Mouse (Mus musculus): ENCODE results near the gene March1. TPM values are rescaled to one million over a fixed set of nuclear protein-coding genes. Genes with fewer than 3 reads are reported as not detected.

Gene March1
- polyA plus RNA-seq, 1 experiment from 2014 or later, result 0.65 TPM

DNA sequence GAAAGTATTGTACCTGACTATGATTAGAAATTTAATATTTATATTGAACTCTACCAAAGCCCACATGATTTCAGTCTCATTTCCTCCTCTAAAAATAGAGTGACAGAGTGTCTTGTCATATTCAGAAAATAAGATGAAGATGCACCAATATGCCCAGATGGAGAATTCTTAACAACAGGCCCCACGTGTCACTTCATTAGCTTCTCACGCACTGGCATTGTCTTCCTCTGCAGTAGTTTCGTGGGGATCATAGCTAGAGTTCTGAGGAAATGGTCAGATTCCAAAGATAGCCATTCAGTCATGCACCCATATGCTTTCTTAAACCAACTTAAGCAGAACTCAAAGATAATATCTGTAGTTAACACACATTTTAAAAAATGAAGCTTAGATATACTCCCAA is 582.5 kb downstream of the March1 start:
- no peaks in the 10 kb centered on the region for H3K9me3 ChIP-seq
- H3K9ac ChIP-seq, result no peak overlapping the region
- no peaks in the 10 kb centered on the region for H3K4me1 ChIP-seq
- no peak for ATAC-seq (ENCODE audit: low FRiP score, low read depth)
- H3K4me3 ChIP-seq, result no peak overlapping the region
- H3K4me2 ChIP-seq (replicated peaks), result no peak overlapping the region
- WGBS, result 90% methylated on average over 3 of the region's 3 CpGs
- no peaks in the 10 kb centered on the region for H3K27me3 ChIP-seq
- H3K27ac ChIP-seq, result no peak overlapping the region
- no peaks in the 10 kb centered on the region for H3K36me3 ChIP-seq

DNA sequence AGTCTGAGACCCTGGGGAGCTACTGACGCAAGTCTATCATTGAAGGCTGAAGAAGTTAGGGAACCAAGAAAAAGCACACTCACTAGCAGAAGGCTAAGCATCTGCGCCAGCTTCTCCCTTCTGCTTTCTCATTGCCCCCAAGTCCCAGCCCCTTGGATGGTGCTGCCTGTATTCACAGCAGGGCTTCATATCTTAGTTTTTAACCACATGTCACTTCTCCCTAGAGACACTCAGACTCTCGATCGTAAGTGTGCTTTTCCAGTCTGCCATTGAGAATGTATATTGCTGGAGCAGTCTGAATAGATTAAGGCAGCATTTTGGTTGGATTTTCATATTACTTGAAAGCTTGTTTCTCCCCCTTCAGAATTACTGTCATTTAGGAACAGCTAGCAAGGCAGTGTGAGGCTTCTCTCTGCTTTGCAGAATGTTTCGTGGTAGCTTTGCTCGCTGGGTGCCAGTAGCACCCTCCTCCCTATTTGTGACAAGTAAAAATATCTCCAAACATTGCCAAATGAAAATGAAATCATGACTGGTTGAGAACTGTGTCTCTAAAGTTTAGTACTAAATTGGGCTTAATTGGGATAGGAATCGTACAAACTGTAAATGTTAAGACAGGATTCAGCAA is 586.2 kb downstream of the March1 start:
- Histone ChIP-seq H3K4me2 (replicated peaks) (no peak overlapping the region), H3K9me3 (no peaks in the 10 kb centered on the region), H3K9ac (no peak overlapping the region), H3K27me3 (no peaks in the 10 kb centered on the region), H3K4me1 (no peaks in the 10 kb centered on the region), H3K27ac (no peak overlapping the region), H3K36me3 (no peaks in the 10 kb centered on the region), H3K4me3 (no peak overlapping the region)
- no peak for ATAC-seq (ENCODE audit: low FRiP score, low read depth)
- WGBS, result 86% methylated on average over 7 of the region's 7 CpGs

DNA sequence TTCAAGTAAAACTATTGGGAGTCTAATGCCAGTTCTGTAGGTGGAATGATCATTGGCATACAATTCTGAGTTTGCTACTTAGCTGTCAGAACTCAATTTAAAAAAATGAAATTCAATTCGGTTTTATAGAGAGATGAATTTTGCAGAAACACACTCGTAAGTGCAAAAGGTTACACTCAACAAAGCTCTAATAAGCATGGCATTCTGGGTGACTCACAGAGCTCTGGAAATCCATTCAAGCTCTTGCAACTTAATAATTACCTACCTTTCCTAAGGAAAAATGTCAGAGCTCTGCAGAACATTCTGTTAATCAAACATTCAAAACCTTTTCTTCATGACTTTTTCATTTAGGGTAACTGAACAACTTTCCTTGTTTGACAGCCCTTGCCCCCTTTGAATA is 591.9 kb downstream of the March1 start:
- Histone ChIP-seq H3K27ac (no peak overlapping the region), H3K4me2 (replicated peaks) (no peak overlapping the region), H3K9ac (no peak overlapping the region), H3K9me3 (no peaks in the 10 kb centered on the region), H3K4me1 (no peaks in the 10 kb centered on the region), H3K4me3 (no peak overlapping the region), H3K27me3 (no peaks in the 10 kb centered on the region), H3K36me3 (no peaks in the 10 kb centered on the region)
- no peak for ATAC-seq (ENCODE audit: low FRiP score, low read depth)
- 50% methylated on average over 2 of the region's 2 CpGs for WGBS

DNA sequence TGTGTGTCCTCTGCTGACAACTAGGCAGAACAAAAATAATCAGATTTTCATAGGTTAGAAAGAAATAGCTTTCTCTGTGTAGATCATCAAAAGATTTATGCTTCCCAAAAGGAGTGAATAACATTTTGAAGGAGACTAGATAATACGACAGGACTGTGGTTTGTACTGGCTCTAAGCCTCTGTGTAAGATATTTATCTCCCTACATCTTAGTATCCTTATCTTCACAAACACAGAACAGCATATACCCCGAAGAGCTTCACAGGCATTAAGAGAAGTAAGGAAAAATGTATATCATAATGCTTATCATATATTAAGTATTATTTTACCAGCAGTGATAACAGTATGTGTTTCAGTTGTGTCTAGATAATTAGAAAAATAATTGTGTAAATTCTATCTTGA is 592.6 kb downstream of the March1 start:
- no peaks in the 10 kb centered on the region for H3K9me3 ChIP-seq
- no peak overlapping the region for H3K4me2 ChIP-seq (replicated peaks)
- ATAC-seq (ENCODE audit: low FRiP score, low read depth), result no peak
- no peak overlapping the region for H3K9ac ChIP-seq
- 80% methylated on average over 2 of the region's 2 CpGs for WGBS
- H3K27ac ChIP-seq, result no peak overlapping the region
- H3K4me1 ChIP-seq, result no peaks in the 10 kb centered on the region
- no peaks in the 10 kb centered on the region for H3K36me3 ChIP-seq
- no peaks in the 10 kb centered on the region for H3K27me3 ChIP-seq
- no peak overlapping the region for H3K4me3 ChIP-seq

DNA sequence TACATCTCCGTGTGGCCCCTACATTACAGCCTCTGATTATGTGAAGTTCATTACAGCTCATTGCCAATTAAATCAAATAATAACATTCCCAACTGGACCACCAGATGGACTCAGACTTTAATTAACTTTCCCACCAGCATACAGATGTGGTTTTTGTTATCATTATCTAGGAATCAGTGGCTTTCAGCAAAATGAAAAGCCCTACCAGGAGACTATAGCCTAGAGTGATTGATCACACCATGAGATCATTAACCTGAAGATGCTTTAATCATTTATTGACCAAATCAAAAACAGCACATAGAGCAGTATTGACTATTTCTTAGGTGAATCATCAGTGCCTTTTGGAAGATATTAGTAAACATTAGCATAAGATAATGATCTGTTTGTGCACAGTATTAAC is 602.3 kb downstream of the March1 start:
- no peak for ATAC-seq (ENCODE audit: low FRiP score, low read depth)
- 51% methylated on average over 1 of the region's 1 CpGs for WGBS
- no peaks in the 10 kb centered on the region for H3K27me3 ChIP-seq
- H3K9me3 ChIP-seq, result no peaks in the 10 kb centered on the region
- H3K27ac ChIP-seq, result no peak overlapping the region
- H3K36me3 ChIP-seq, result no peaks in the 10 kb centered on the region
- no peak overlapping the region for H3K4me3 ChIP-seq
- H3K4me2 ChIP-seq (replicated peaks), result no peak overlapping the region
- no peaks in the 10 kb centered on the region for H3K4me1 ChIP-seq
- H3K9ac ChIP-seq, result no peak overlapping the region

DNA sequence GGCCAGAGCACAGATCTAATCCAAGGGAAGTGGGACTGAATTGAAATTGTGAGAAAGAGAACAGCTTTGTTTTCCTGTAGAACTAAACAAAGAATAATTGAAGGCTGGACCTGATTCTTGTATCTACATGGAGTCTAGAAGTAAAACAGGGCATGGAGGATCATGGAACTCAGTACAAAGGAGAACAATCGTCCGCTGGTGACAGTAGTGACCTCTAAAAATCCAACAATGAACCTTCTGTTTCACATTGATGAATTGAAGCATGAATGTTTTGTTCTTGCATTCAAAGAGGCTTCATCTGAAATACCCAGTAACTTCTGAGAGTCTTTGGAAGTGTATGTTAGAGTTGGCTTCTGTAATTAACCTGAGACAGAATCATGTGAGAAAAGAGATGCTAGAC is 612.2 kb downstream of the March1 start:
- H3K4me1 ChIP-seq, result no peaks in the 10 kb centered on the region
- no peaks in the 10 kb centered on the region for H3K27me3 ChIP-seq
- no peaks in the 10 kb centered on the region for H3K9me3 ChIP-seq
- no peak overlapping the region for H3K9ac ChIP-seq
- H3K4me3 ChIP-seq, result no peak overlapping the region
- no peaks in the 10 kb centered on the region for H3K36me3 ChIP-seq
- 85% methylated on average over 2 of the region's 2 CpGs for WGBS
- no peak overlapping the region for H3K27ac ChIP-seq
- ATAC-seq (ENCODE audit: low FRiP score, low read depth), result no peak
- no peak overlapping the region for H3K4me2 ChIP-seq (replicated peaks)

DNA sequence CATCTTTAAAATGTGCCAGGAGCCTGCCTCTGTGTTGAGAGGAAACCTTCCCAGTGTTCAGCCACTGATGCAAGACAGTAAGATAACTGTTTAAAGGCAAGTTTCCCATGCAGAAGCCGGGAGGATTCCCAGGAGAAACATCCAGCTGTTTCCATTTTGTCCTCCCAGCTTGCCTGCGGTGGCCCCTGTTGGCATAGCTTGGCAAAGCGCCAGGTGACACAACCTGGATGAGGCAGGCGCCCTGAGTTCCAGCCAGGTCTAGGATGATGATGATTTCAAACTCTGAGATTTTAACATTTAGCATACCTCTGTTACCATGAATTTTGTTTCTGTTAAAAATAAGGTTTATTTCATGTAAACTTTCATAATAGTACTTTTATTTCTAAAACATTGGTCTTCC is 651.8 kb downstream of the March1 start:
- H3K4me3 ChIP-seq, result no peak overlapping the region
- H3K27ac ChIP-seq, result no peak overlapping the region
- 61% methylated on average over 4 of the region's 4 CpGs for WGBS
- H3K36me3 ChIP-seq, result no peaks in the 10 kb centered on the region
- H3K4me1 ChIP-seq, result no peaks in the 10 kb centered on the region
- no peaks in the 10 kb centered on the region for H3K9me3 ChIP-seq
- no peak for ATAC-seq (ENCODE audit: low FRiP score, low read depth)
- H3K9ac ChIP-seq, result no peak overlapping the region
- no peak overlapping the region for H3K4me2 ChIP-seq (replicated peaks)
- no peaks in the 10 kb centered on the region for H3K27me3 ChIP-seq

DNA sequence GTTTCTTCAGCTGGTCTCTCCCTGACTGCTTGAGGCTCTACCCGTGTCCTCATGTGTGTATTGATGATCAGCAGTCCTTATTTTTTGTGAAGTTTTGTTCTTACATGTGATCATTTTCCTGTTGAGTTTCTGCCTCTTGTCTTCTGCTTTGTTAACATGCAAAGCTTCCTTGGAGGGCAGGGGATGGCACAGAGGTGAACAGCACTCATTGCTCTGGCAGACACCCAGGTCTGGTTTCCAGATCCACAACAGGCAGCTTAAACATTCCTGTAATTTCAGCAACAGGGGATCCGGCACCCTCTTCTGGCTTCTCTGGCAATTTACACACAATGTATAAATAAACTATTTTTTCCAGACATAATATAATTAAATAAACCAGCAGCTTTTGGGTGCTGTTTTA is 652.4 kb downstream of the March1 start:
- WGBS, result 79% methylated on average over 2 of the region's 2 CpGs

DNA sequence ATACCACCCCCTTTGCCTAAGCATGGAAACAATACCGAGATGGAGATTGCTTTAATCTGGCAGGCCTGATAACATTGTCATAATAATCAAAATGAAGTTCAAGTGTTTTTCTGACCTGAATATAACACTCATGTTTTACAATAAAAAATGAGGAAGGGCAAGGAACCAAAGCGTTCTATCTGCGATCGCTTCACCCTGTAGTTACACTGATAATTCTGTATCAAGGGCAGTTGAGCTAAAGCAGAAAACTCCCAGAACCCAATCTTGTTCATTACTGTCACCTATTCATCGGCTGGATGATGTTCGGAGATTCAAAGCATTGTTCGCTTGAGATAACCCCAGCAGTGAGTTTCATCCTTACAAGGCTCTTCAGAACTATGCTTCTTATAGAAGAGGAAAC is 700.1 kb downstream of the March1 start:
- Histone ChIP-seq H3K4me2 (replicated peaks) (no peak overlapping the region), H3K27me3 (no peaks in the 10 kb centered on the region), H3K27ac (no peak overlapping the region), H3K9me3 (no peaks in the 10 kb centered on the region), H3K4me3 (no peak overlapping the region), H3K36me3 (no peaks in the 10 kb centered on the region), H3K9ac (no peak overlapping the region), H3K4me1 (no peaks in the 10 kb centered on the region)
- ATAC-seq (ENCODE audit: low FRiP score, low read depth), result no peak
- 91% methylated on average over 7 of the region's 7 CpGs for WGBS

More for the DNA sequence above, 652.4 kb downstream of the March1 start:
- H3K4me1 ChIP-seq, result no peaks in the 10 kb centered on the region
- no peaks in the 10 kb centered on the region for H3K9me3 ChIP-seq
- H3K9ac ChIP-seq, result no peak overlapping the region
- ATAC-seq (ENCODE audit: low FRiP score, low read depth), result no peak
- H3K27me3 ChIP-seq, result no peaks in the 10 kb centered on the region
- no peak overlapping the region for H3K4me3 ChIP-seq
- no peaks in the 10 kb centered on the region for H3K36me3 ChIP-seq
- no peak overlapping the region for H3K4me2 ChIP-seq (replicated peaks)
- H3K27ac ChIP-seq, result no peak overlapping the region

DNA sequence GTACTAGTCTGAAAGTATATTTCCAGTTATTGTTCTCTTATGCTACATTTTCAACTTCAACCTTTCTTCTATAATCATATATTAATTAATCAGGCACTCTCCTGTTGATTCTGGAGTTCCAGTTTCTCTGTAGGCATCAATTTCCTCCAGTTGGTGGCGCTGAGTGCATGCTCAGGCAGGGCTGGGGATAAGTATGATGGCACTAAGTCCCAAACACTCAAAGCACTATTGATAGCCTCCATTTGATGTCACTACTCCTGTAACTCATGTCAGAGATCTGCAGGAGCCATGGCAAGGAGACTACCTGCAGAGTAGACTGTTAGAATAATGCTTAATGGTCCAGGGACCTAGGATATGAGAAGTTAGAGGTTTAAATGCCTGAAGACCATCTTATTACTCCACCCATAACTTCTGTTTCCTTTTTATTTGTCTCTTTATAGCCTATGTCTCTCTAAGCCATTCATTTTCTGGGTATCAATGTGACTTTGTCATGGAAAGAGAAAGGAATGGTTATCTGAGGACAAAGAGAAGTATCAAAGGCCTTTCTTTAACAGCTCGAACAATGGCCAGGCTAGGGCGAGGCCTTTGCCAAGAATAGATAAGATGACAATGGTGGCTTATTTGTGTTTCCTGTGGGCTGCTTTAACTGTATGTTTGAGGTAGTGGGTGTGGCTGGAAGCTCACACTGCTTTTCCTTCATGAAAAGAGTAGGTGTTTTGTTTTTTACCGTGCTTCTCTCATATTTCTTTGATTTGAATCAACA is 705.5 kb downstream of the March1 start:
- no peak overlapping the region for H3K4me3 ChIP-seq
- WGBS, result 68% methylated on average over 4 of the region's 4 CpGs
- no peak overlapping the region for H3K4me2 ChIP-seq (replicated peaks)
- H3K27me3 ChIP-seq, result no peaks in the 10 kb centered on the region
- H3K36me3 ChIP-seq, result no peaks in the 10 kb centered on the region
- H3K27ac ChIP-seq, result no peak overlapping the region
- H3K9ac ChIP-seq, result no peak overlapping the region
- ATAC-seq (ENCODE audit: low FRiP score, low read depth), result no peak
- no peaks in the 10 kb centered on the region for H3K9me3 ChIP-seq
- no peaks in the 10 kb centered on the region for H3K4me1 ChIP-seq

DNA sequence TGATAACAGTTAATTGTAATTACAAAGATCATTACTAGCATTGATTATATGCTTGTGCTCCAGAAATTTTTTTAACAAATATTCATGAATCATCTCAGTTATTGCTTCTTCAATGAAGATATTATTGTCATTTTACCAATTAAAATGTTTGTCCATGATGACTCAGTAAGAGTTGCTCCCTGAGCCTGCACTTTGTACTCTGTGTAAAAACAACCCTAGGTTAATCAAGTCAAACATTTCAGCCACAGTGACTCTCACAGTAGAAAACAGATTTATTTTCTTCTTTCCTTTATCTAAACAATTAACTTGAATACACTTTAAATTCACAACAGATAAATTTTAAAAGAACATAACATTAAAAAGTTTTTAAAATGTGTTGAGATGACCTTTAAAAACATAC is 708.7 kb downstream of the March1 start:
- Histone ChIP-seq H3K36me3 (no peaks in the 10 kb centered on the region), H3K9me3 (no peaks in the 10 kb centered on the region), H3K27ac (no peak overlapping the region), H3K9ac (no peak overlapping the region), H3K4me3 (no peak overlapping the region), H3K4me1 (no peaks in the 10 kb centered on the region), H3K4me2 (replicated peaks) (no peak overlapping the region), H3K27me3 (no peaks in the 10 kb centered on the region)
- ATAC-seq (ENCODE audit: low FRiP score, low read depth), result no peak

DNA sequence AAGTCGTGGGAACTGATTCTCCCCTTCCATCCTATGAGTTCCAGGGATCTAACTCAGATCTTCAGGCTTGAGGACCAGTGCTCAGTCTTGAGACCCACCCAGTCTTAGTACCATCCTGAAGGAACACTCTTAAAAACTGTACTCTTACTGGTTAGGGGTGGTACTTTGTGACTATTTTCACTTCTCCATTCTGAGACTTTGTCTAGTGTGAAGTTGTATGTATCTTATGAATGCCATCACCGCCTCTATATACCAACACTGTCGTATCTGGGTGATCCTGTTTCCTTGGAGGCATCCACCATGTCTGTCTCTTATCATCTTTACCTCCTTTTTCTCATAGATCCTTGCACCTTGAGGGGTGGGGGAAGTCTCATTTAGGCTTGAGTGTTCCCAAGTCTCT is 714.5 kb downstream of the March1 start:
- no peaks in the 10 kb centered on the region for H3K9me3 ChIP-seq
- H3K36me3 ChIP-seq, result no peaks in the 10 kb centered on the region
- no peak overlapping the region for H3K9ac ChIP-seq
- H3K4me2 ChIP-seq (replicated peaks), result no peak overlapping the region
- no peaks in the 10 kb centered on the region for H3K27me3 ChIP-seq
- ATAC-seq (ENCODE audit: low FRiP score, low read depth), result no peak
- 79% methylated on average over 3 of the region's 3 CpGs for WGBS
- H3K4me3 ChIP-seq, result no peak overlapping the region
- H3K27ac ChIP-seq, result no peak overlapping the region
- no peaks in the 10 kb centered on the region for H3K4me1 ChIP-seq

DNA sequence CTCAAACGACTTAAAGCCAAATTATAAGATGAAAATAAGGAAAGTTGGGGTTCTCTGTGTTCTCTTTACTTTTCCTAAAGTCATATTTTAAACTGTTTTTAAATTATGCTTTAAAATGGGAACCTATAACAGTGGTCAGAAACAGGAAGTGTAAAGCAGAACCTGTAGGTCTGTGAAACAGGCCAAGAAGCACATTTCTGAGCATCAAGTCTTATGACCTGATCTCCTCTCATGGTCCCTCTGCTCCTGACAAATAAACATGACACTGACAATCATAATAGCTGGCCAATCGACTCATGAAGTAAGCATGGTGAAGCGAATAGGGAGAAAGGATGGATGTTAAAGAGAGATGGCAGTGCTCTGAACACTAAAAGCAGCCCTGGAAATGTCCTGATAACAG is 716.6 kb downstream of the March1 start:
- 79% methylated on average over 3 of the region's 3 CpGs for WGBS
- Histone ChIP-seq H3K4me3 (no peak overlapping the region), H3K36me3 (no peaks in the 10 kb centered on the region), H3K4me2 (replicated peaks) (no peak overlapping the region), H3K27ac (no peak overlapping the region), H3K9me3 (no peaks in the 10 kb centered on the region), H3K9ac (no peak overlapping the region), H3K4me1 (no peaks in the 10 kb centered on the region), H3K27me3 (no peaks in the 10 kb centered on the region)
- ATAC-seq (ENCODE audit: low FRiP score, low read depth), result no peak
